Mouse (Mus musculus) testis, adult 2 months (tissue): ENCODE measurements around the gene Zfp423. TPM values are rescaled to one million over a fixed set of nuclear protein-coding genes. Genes with fewer than 3 reads are reported as not detected.
A peak's percentile ranks its signal among the peaks of the same experiment; 100 is the strongest.

Experiments used
- H3K27ac ChIP-seq: fragments of 200-500 bp; 2 replicates; pipeline ENCODE4 v1.5.1; 2012; ENCODE audit warnings: low read depth, low read length; ENCODE audit not compliant: control insufficient read depth, insufficient read depth
- H3K27me3 ChIP-seq: fragments of 200-500 bp; 2 replicates; pipeline ENCODE4 v1.6.1; 2012; ENCODE audit warnings: mild to moderate bottlenecking, low read length, moderate library complexity; ENCODE audit not compliant: control insufficient read depth, insufficient read depth
- H3K36me3 ChIP-seq: fragments of 200-500 bp; 2 replicates; pipeline ENCODE4 v1.6.1; 2012; ENCODE audit warnings: mild to moderate bottlenecking, low read length; ENCODE audit not compliant: control insufficient read depth, insufficient read depth
- H3K4me1 ChIP-seq: fragments of 200-500 bp; 2 replicates; pipeline ENCODE4 v1.6.1; 2012; ENCODE audit warnings: low read length; ENCODE audit not compliant: control insufficient read depth, insufficient read depth
- H3K4me3 ChIP-seq: fragments of 200-500 bp; 2 replicates; pipeline ENCODE4 v1.5.1; 2012; ENCODE audit warnings: low read depth, mild to moderate bottlenecking, low read length, moderate library complexity, mixed read lengths; ENCODE audit not compliant: control insufficient read depth
- CTCF ChIP-seq: fragments of 200-500 bp; IDR thresholded peaks from 2 replicates; pipeline ENCODE4 v1.5.1; 2012; ENCODE audit warnings: low read depth, mild to moderate bottlenecking, inconsistent platforms, low read length, moderate library complexity; ENCODE audit not compliant: control insufficient read depth, insufficient read depth, insufficient replicate concordance
- POLR2A ChIP-seq: fragments of 200-500 bp; IDR thresholded peaks from 2 replicates; pipeline ENCODE4 v1.6.1; 2012; ENCODE audit warnings: low read depth, mild to moderate bottlenecking, inconsistent platforms, low read length, moderate library complexity; ENCODE audit not compliant: control insufficient read depth
- polyA plus RNA-seq: library from polyadenylated mRNA; depleted of rRNA; stranded (reverse); fragments of >200 nt; gene quantifications from 2 replicates; pipeline ENCODE4 v1.2.3, GENCODE M21; 2012

The Zfp423 gene
- polyA plus RNA-seq, 1 experiment, result 7.2 TPM

DNA sequence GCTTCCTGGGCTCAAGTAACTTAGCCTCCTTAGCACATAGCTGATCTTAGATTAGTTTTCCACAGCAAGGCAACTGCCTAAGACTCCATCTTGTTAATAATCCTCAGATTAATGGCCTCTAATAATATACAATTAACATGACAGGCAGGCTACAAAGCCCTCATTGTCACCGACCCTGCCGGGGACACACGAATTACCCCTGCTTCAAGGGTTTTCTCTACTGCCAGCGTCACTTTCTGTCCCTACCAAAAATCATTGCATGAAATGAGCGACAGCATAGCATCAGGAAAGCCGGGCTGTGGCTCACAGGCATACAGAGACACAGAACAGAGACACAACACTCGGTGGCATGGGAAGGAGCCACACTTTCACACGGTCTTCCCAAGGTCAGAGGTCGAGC lies 262.3 kb downstream of the Zfp423 start:
- TF ChIP-seq CTCF, result no peak
- no peak for TF ChIP-seq POLR2A
- H3K4me1 ChIP-seq, result peaks cover 7% of the 10 kb centered on the region
- no peaks in the 10 kb centered on the region for H3K36me3 ChIP-seq
- H3K27me3 ChIP-seq, result no peaks in the 10 kb centered on the region
- H3K27ac ChIP-seq, result no peak overlapping the region
- no peak overlapping the region for H3K4me3 ChIP-seq

GRCm38 (mm10) chr8:87693741-87694140 lies 265.7 kb downstream of the Zfp423 start:
- no peak overlapping the region for H3K27ac ChIP-seq
- H3K27me3 ChIP-seq, result no peaks in the 10 kb centered on the region
- H3K4me3 ChIP-seq, result peak overlapping the region; percentile 65
- peaks cover 7% of the 10 kb centered on the region for H3K4me1 ChIP-seq
- TF ChIP-seq CTCF, result no peak
- no peak for TF ChIP-seq POLR2A
- no peaks in the 10 kb centered on the region for H3K36me3 ChIP-seq

- H3K4me1 ChIP-seq, result peaks cover 5% of the 10 kb centered on the region
- no peaks in the 10 kb centered on the region for H3K36me3 ChIP-seq
- no peak overlapping the region for H3K27ac ChIP-seq
- no peak overlapping the region for H3K4me3 ChIP-seq
- TF ChIP-seq POLR2A (no peak), CTCF (no peak)
- H3K27me3 ChIP-seq, result no peaks in the 10 kb centered on the region
Measured at GRCm38 (mm10) chr8:87690100-87691095, 269.0 kb downstream of the Zfp423 start.

- Histone ChIP-seq H3K27me3 (no peaks in the 10 kb centered on the region), H3K36me3 (no peaks in the 10 kb centered on the region), H3K4me1 (no peaks in the 10 kb centered on the region), H3K27ac (no peak overlapping the region), H3K4me3 (no peak overlapping the region)
- TF ChIP-seq POLR2A (no peak), CTCF (no peak)
Measured at GRCm38 (mm10) chr8:87689192-87689591, 270.2 kb downstream of the Zfp423 start.

DNA sequence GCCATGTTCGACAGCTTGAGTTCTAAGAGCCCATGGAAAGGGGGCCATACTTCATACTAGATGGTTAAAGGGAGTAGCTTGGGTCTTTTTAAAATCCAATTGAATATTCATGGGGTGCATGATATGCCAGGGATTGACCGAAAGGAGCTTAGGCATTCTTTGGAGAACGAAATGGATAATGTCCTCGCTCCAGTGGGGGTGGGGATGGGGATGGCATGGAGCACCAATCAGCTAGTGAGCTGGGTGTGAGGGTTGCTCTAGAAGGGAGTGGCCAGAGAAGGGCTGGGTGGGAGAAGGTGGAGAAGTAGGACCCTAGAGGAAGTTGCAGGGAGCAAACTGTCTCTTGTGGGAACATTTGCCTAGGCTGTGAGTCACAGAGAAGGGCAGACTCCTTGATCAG lies 271.0 kb downstream of the Zfp423 start:
- no peak overlapping the region for H3K4me3 ChIP-seq
- H3K27me3 ChIP-seq, result no peaks in the 10 kb centered on the region
- H3K36me3 ChIP-seq, result no peaks in the 10 kb centered on the region
- H3K4me1 ChIP-seq, result no peaks in the 10 kb centered on the region
- H3K27ac ChIP-seq, result no peak overlapping the region
- TF ChIP-seq POLR2A, result no peak
- TF ChIP-seq CTCF, result no peak

DNA sequence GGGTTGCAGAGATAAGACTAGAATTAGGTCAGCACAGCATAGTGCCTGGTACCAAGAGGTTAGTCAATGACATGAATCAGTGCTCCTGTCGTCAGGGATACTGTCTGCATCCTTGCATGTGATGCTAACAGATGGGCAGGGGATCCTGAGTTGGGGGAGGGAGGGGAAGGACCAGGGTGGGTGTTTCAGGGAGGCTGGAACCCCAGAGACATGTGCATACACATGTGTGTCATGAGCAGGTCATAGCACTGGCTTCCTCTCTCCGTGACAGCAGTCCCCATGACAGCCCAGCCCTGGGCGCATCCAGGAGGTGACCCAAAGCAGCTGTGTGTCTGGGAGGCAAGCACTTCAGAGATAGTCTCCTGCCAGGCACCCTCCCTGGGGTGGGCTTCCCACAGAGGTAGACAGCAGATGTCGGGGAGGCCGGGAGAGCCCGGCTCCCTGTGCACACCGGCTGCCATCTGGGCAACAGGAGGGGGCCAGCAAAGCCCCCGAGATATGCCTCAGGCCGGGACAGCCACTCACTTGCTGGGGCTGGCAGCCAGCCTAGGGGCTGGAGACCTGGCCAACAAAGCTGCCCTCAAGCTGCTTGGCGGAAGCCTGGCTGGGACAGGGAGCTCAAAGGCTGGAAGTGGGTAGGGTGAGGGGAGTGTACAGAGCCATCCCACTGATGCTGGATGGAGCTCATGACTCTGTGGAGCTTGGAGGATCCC lies 272.3 kb downstream of the Zfp423 start:
- Histone ChIP-seq H3K4me3 (no peak overlapping the region), H3K27ac (no peak overlapping the region), H3K36me3 (no peaks in the 10 kb centered on the region), H3K27me3 (no peaks in the 10 kb centered on the region), H3K4me1 (no peaks in the 10 kb centered on the region)
- TF ChIP-seq CTCF, result no peak
- TF ChIP-seq POLR2A, result no peak

DNA sequence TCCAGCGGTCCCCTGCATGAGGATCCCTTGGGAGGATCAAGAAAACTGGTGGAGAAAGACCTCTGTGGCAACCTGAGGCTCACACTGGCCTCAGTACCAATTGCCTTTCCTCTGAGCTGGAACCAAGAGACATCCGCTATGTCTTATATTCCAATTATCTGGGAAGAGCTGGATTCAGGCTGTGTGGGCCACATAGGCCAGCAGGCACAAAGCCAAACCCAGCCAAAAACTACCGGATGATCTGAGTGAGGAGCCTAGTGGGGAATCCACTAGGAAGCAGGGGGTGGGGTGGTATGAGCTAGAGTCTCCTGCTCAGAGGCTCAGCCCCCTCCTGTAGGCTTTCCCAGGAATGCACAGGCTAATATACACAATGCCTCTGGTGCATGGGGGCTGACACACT lies 273.4 kb downstream of the Zfp423 start:
- Histone ChIP-seq H3K27me3 (no peaks in the 10 kb centered on the region), H3K4me1 (no peaks in the 10 kb centered on the region), H3K36me3 (no peaks in the 10 kb centered on the region), H3K27ac (no peak overlapping the region), H3K4me3 (no peak overlapping the region)
- TF ChIP-seq CTCF (no peak), POLR2A (no peak)
